Mouse (Mus musculus) liver, embryonic 14.5 days (tissue): ENCODE data around the gene Fam189a2. TPM values are rescaled to one million over a fixed set of nuclear protein-coding genes. Genes with fewer than 3 reads are reported as not detected.

Experiments used
- ATAC-seq: fragments of 200-750 bp; cut with Nextera tagmentation; 2 replicates; pipeline ENCODE4 v1.8.0; 2017; ENCODE audit warnings: moderate number of reproducible peaks, mild to moderate bottlenecking, moderate library complexity; ENCODE audit not compliant: insufficient read depth
- DNase-seq, 3 experiments: peaks; one replicate each; pipeline ENCODE4 v3.0.0-alpha.2; 2012 to 2013; ENCODE audit warnings: low read depth in 3 of 3, low spot score in 3 of 3
- H3K27ac ChIP-seq: fragments of 300-500 bp; sonication (generic); 2 replicates; pipeline ENCODE4 v1.5.1; 2014; ENCODE audit warnings: moderate library complexity, mild to moderate bottlenecking, control low read depth, inconsistent platforms
- H3K27me3 ChIP-seq: fragments of 300-500 bp; sonication (generic); 2 replicates; pipeline ENCODE4 v1.6.1; 2014; ENCODE audit warnings: mild to moderate bottlenecking, low read length, moderate library complexity; ENCODE audit not compliant: control insufficient read depth, insufficient read depth
- H3K36me3 ChIP-seq: fragments of 300-500 bp; sonication (generic); replicated peaks from 2 replicates; pipeline ENCODE4 v1.6.1; 2014; ENCODE audit warnings: low read depth; ENCODE audit not compliant: control insufficient read depth, insufficient read depth
- H3K4me1 ChIP-seq, 2 experiments: fragments of 200-500 bp in 1 of 2; fragments of 300-500 bp in 1 of 2; sonication (generic) in 1 of 2; replicated peaks; 2 replicates each; pipeline ENCODE4 v1.6.1; 2012 to 2014; ENCODE audit warnings: antibody characterized with exemption in 1 of 2, inconsistent platforms in 1 of 2, low read length in 1 of 2; ENCODE audit not compliant: control insufficient read depth in 2 of 2, insufficient read depth in 2 of 2
- H3K4me2 ChIP-seq: fragments of 300-500 bp; sonication (generic); 2 replicates; pipeline ENCODE4 v1.6.1; 2014; ENCODE audit warnings: low read depth, mild to moderate bottlenecking, control low read depth, moderate library complexity
- H3K4me3 ChIP-seq, 2 experiments: fragments of 200-500 bp in 1 of 2; fragments of 300-500 bp in 1 of 2; sonication (generic) in 1 of 2; 2 replicates each; pipeline ENCODE4 v1.5.1; 2012 to 2014; ENCODE audit warnings: low read depth in 2 of 2, low read length in 2 of 2, mild to moderate bottlenecking in 2 of 2, control low read depth in 1 of 2, inconsistent platforms in 1 of 2, moderate library complexity in 1 of 2; ENCODE audit not compliant: insufficient read depth in 1 of 2
- H3K9ac ChIP-seq: fragments of 300-500 bp; sonication (generic); replicated peaks from 2 replicates; pipeline ENCODE4 v1.6.1; 2014; ENCODE audit warnings: mild to moderate bottlenecking, control low read depth, moderate library complexity
- H3K9me3 ChIP-seq: fragments of 300-500 bp; sonication (generic); 2 replicates; pipeline ENCODE4 v1.6.1; 2016; ENCODE audit warnings: low read length, mixed read lengths; ENCODE audit not compliant: control insufficient read depth
- CTCF ChIP-seq: IDR thresholded peaks from 2 replicates; pipeline ENCODE4 v1.5.1; 2016; ENCODE audit warnings: antibody characterized with exemption, low read depth, control low read depth
- EP300 ChIP-seq: IDR thresholded peaks from 2 replicates; pipeline ENCODE4 v1.6.1; 2016; ENCODE audit warnings: antibody characterized with exemption, low read depth
- WGBS: fragments of 180-500 bp; shearing (Covaris S2); extraction: QIAGEN DNeasy Blood & Tissue Kit; methylation state at CpG from one replicate; pipeline ENCODE4 v1.1.7; 2014; ENCODE audit not compliant: insufficient replicate concordance; 5-methylcytosine and 5-hydroxymethylcytosine counted together
- polyA plus RNA-seq, 2 experiments: library from polyadenylated mRNA; depleted of rRNA in 1 of 2; stranded (reverse) in 1 of 2; unstranded in 1 of 2; fragments of >200 nt; fragmentation: Nextera tagmentation in 1 of 2; extraction: Ambion mirVana in 1 of 2; gene quantifications; 2 replicates each; pipeline versions ENCODE4 v1.2.1 to v1.2.3; 2012 to 2014

Fam189a2 gene
- polyA plus RNA-seq, 2 experiments, result 0.32 TPM; not detected in 1

- ATAC-seq (no peak), DNase-seq (no peak)
- H3K9ac ChIP-seq, result no peak overlapping the region
- no peak overlapping the region for H3K4me3 ChIP-seq
- WGBS, result 35% methylated on average over 6 of the region's 6 CpGs
- H3K27ac ChIP-seq, result no peak overlapping the region
- 0 out of 4 replicates have a peak, but pooled peaks cover 0 to 3% of the 10 kb centered on the region in 2 experiments for H3K4me1 ChIP-seq
- H3K4me2 ChIP-seq, result no peak overlapping the region
- TF ChIP-seq CTCF (no peak), EP300 (no peak)
- H3K9me3 ChIP-seq, result no peaks in the 10 kb centered on the region
- no peaks in the 10 kb centered on the region for H3K36me3 ChIP-seq
- H3K27me3 ChIP-seq, result no peaks in the 10 kb centered on the region
These were observed 8.5 kb downstream of the Fam189a2 start for GRCm38 (mm10) chr19:24022301-24022700.

GRCm38 (mm10) chr19:24020736-24021135, 10.1 kb downstream of the Fam189a2 start:
- WGBS, result 55% methylated on average over 3 of the region's 3 CpGs
- H3K36me3 ChIP-seq, result no peaks in the 10 kb centered on the region
- peaks cover 0 to 3% of the 10 kb centered on the region in 2 experiments; a peak in 1 of 4 replicates for H3K4me1 ChIP-seq
- no peak overlapping the region for H3K4me2 ChIP-seq
- no peaks in the 10 kb centered on the region for H3K9me3 ChIP-seq
- H3K27me3 ChIP-seq, result no peaks in the 10 kb centered on the region
- TF ChIP-seq CTCF, result no peak
- TF ChIP-seq EP300, result no peak
- H3K9ac ChIP-seq, result no peak overlapping the region
- H3K4me3 ChIP-seq, result no peak overlapping the region
- no peak for ATAC-seq
- no peak for DNase-seq
- H3K27ac ChIP-seq, result no peak overlapping the region

GRCm38 (mm10) chr19:24019609-24020008, 11.2 kb downstream of the Fam189a2 start:
- Histone ChIP-seq H3K9me3 (no peaks in the 10 kb centered on the region), H3K4me1 (peaks cover 0 to 3% of the 10 kb centered on the region in 2 experiments; a peak in 1 of 4 replicates), H3K4me2 (no peak overlapping the region), H3K27me3 (no peaks in the 10 kb centered on the region), H3K9ac (no peak overlapping the region), H3K27ac (no peak overlapping the region), H3K4me3 (no peak overlapping the region), H3K36me3 (no peaks in the 10 kb centered on the region)
- no peak for ATAC-seq
- TF ChIP-seq CTCF, result no peak
- no peak for TF ChIP-seq EP300
- DNase-seq, result no peak
- WGBS, result 69% methylated on average over 9 of the region's 9 CpGs

- Histone ChIP-seq H3K4me3 (no peak overlapping the region), H3K36me3 (no peaks in the 10 kb centered on the region), H3K9me3 (no peaks in the 10 kb centered on the region), H3K9ac (no peak overlapping the region), H3K27ac (no peak overlapping the region), H3K4me1 (peaks cover 0 to 3% of the 10 kb centered on the region in 2 experiments; a peak in 1 of 4 replicates), H3K4me2 (no peak overlapping the region), H3K27me3 (no peaks in the 10 kb centered on the region)
- 48% methylated on average over 3 of the region's 3 CpGs for WGBS
- DNase-seq, result no peak
- no peak for TF ChIP-seq EP300
- TF ChIP-seq CTCF, result no peak
- ATAC-seq, result no peak
These were observed 12.4 kb downstream of the Fam189a2 start for GRCm38 (mm10) chr19:24018396-24018795.

- no peak overlapping the region for H3K27ac ChIP-seq
- no peak overlapping the region for H3K9ac ChIP-seq
- no peak overlapping the region for H3K4me3 ChIP-seq
- H3K4me1 ChIP-seq, result peaks cover 0 to 3% of the 10 kb centered on the region in 2 experiments; a peak in 1 of 4 replicates
- no peaks in the 10 kb centered on the region for H3K9me3 ChIP-seq
- H3K27me3 ChIP-seq, result no peaks in the 10 kb centered on the region
- H3K4me2 ChIP-seq, result no peak overlapping the region
- TF ChIP-seq EP300 (no peak), CTCF (no peak)
- no peak for ATAC-seq
- no peaks in the 10 kb centered on the region for H3K36me3 ChIP-seq
- DNase-seq, result no peak
- WGBS, result 50% methylated on average over 3 of the region's 3 CpGs
These were observed 12.9 kb downstream of the Fam189a2 start for GRCm38 (mm10) chr19:24017892-24018291.
